ENCODE assay signal across 8 mouse cellular contexts in genomic region chr17:9227872-9228575, GRCm38 (mm10).
DNase-seq lines count a peak whose midpoint lies in the region; ATAC-seq lines count a peak whose summit lies in the region.

No protein-coding gene starts in this region.

- peak; percentile 16 to 26 for DNase-seq in cerebellum, postnatal 25 days
- DNase-seq in cerebellum, adult 8-10 months = no peak
- peak; percentile 1 for DNase-seq in ovary, postnatal 14 days (ENCODE audit: low spot score)
- no peak for DNase-seq in ovary, adult 18-20 months (ENCODE audit: low spot score)
- DNase-seq in heart, postnatal 25 days (ENCODE audit: low spot score) = peak; percentile 24
- DNase-seq in liver = no peak
- DNase-seq in layer of hippocampus, adult 11-12 months (ENCODE audit: low spot score) = no peak

- no peak for ATAC-seq in granulocyte monocyte progenitor cell, adult 5-6 weeks (replicated peaks; ENCODE audit: poor library complexity, severe bottlenecking)

- intact Hi-C loops in heart, postnatal 25 days (cut with DNase I) = no loop called here

Comparison
In these comparisons a context has a peak if more than half of its experiments do, and no peak if none do; other contexts are left out.
1. DNase-seq: peak in cerebellum, postnatal 25 days (2 of 2), ovary, postnatal 14 days (single experiment) and heart, postnatal 25 days (single experiment); none in cerebellum, adult 8-10 months (single experiment), ovary, adult 18-20 months (single experiment), liver (single experiment) and layer of hippocampus, adult 11-12 months (single experiment).